Mouse (Mus musculus) intestine, postnatal 0 days (tissue): ENCODE results near the gene Cdc42se2. TPM values are rescaled to one million over a fixed set of nuclear protein-coding genes. Genes with fewer than 3 reads are reported as not detected.

ENCODE experiments used
- ATAC-seq: fragments of 200-750 bp; cut with Nextera tagmentation; 2 replicates; pipeline ENCODE4 v1.8.0; 2017; ENCODE audit warnings: mild to moderate bottlenecking, moderate TSS enrichment, moderate library complexity
- H3K27ac ChIP-seq: fragments of 300-500 bp; sonication (generic); 2 replicates; pipeline ENCODE4 v1.5.1; 2014; ENCODE audit warnings: mild to moderate bottlenecking, low read depth, low read length, moderate library complexity
- H3K27me3 ChIP-seq: fragments of 300-500 bp; sonication (generic); replicated peaks from 2 replicates; pipeline ENCODE4 v1.6.1; 2014; ENCODE audit warnings: low read length, mixed read lengths; ENCODE audit not compliant: control insufficient read depth, insufficient read depth
- H3K36me3 ChIP-seq: fragments of 300-500 bp; sonication (generic); 2 replicates; pipeline ENCODE4 v1.6.1; 2014; ENCODE audit warnings: mild to moderate bottlenecking, moderate library complexity; ENCODE audit not compliant: control insufficient read depth, insufficient read depth
- H3K4me1 ChIP-seq: fragments of 300-500 bp; sonication (generic); replicated peaks from 2 replicates; pipeline ENCODE4 v1.6.1; 2014; ENCODE audit warnings: antibody characterized with exemption, low read length, mixed read lengths; ENCODE audit not compliant: control insufficient read depth, insufficient read depth
- H3K4me2 ChIP-seq: fragments of 300-500 bp; sonication (generic); replicated peaks from 2 replicates; pipeline ENCODE4 v1.6.1; 2014; ENCODE audit warnings: low read depth, mild to moderate bottlenecking, moderate library complexity
- H3K4me3 ChIP-seq: fragments of 300-500 bp; sonication (generic); 2 replicates; pipeline ENCODE4 v1.5.1; 2014; ENCODE audit warnings: low read depth, low read length
- H3K9ac ChIP-seq: fragments of 300-500 bp; sonication (generic); 2 replicates; pipeline ENCODE4 v1.6.1; 2014; ENCODE audit warnings: mild to moderate bottlenecking, low read depth, low read length
- H3K9me3 ChIP-seq: fragments of 300-500 bp; sonication (generic); 2 replicates; pipeline ENCODE4 v1.6.1; 2016; ENCODE audit warnings: mixed run types; ENCODE audit not compliant: control insufficient read depth
- CTCF ChIP-seq: sonication (generic); IDR thresholded peaks from 2 replicates; pipeline ENCODE4 v1.5.1; 2016; ENCODE audit warnings: low read depth, mild to moderate bottlenecking, control low read depth, antibody characterized with exemption, moderate library complexity
- WGBS: fragments of 180-500 bp; shearing (Covaris S2); extraction: QIAGEN DNeasy Blood & Tissue Kit; methylation state at CpG from one replicate; pipeline ENCODE4 v1.1.7; 2014; 5-methylcytosine and 5-hydroxymethylcytosine counted together
- polyA plus RNA-seq: library from polyadenylated mRNA; unstranded; fragments of >200 nt; fragmentation: Nextera tagmentation; extraction: Ambion mirVana; gene quantifications from 2 replicates; pipeline ENCODE4 v1.2.1, GENCODE M21; 2015

Cdc42se2 gene
- polyA plus RNA-seq, 1 experiment from 2014 or later, result 58.8 TPM

- no peaks in the 10 kb centered on the region for H3K4me1 ChIP-seq
- TF ChIP-seq CTCF, result peak; percentile 84
- peak; percentile 20; the same call in 1 of the 2 replicates for ATAC-seq
- H3K27ac ChIP-seq, result no peak overlapping the region
- H3K27me3 ChIP-seq, result no peaks in the 10 kb centered on the region
- no peak overlapping the region for H3K4me3 ChIP-seq
- H3K4me2 ChIP-seq, result no peak overlapping the region
- WGBS, result 40% methylated on average over 4 of the region's 4 CpGs
- no peak overlapping the region for H3K9ac ChIP-seq
- no peaks in the 10 kb centered on the region for H3K9me3 ChIP-seq
- no peaks in the 10 kb centered on the region for H3K36me3 ChIP-seq
These were observed 84.2 kb downstream of the Cdc42se2 start for GRCm38 (mm10) chr11:54703306-54703705.

- Histone ChIP-seq H3K4me2 (no peak overlapping the region), H3K4me1 (no peaks in the 10 kb centered on the region), H3K9me3 (no peaks in the 10 kb centered on the region), H3K9ac (no peak overlapping the region), H3K27me3 (no peaks in the 10 kb centered on the region), H3K27ac (no peak overlapping the region), H3K36me3 (peaks cover 8% of the 10 kb centered on the region), H3K4me3 (no peak overlapping the region)
- no peak for TF ChIP-seq CTCF
- 81% methylated on average over 8 of the region's 8 CpGs for WGBS
- ATAC-seq, result no peak
These were observed 85.6 kb downstream of the Cdc42se2 start for GRCm38 (mm10) chr11:54701848-54702247.

- Histone ChIP-seq H3K36me3 (peaks cover 22% of the 10 kb centered on the region), H3K4me2 (no peak overlapping the region), H3K27me3 (no peaks in the 10 kb centered on the region), H3K9me3 (no peaks in the 10 kb centered on the region), H3K27ac (no peak overlapping the region), H3K4me3 (no peak overlapping the region), H3K4me1 (no peaks in the 10 kb centered on the region), H3K9ac (no peak overlapping the region)
- no peak for ATAC-seq
- TF ChIP-seq CTCF, result no peak
- WGBS, result 69% methylated on average over 3 of the region's 3 CpGs
These were observed 87.5 kb downstream of the Cdc42se2 start for GRCm38 (mm10) chr11:54699972-54700371.

GRCm38 (mm10) chr11:54698636-54699035 is 88.8 kb downstream of the Cdc42se2 start:
- peaks cover 33% of the 10 kb centered on the region for H3K36me3 ChIP-seq
- no peak for ATAC-seq
- WGBS, result 89% methylated on average over 7 of the region's 7 CpGs

GRCm38 (mm10) chr11:54697611-54698010 is 89.9 kb downstream of the Cdc42se2 start:
- TF ChIP-seq CTCF, result no peak

More at GRCm38 (mm10) chr11:54698636-54699035, 88.8 kb downstream of the Cdc42se2 start:
- no peak overlapping the region for H3K9ac ChIP-seq
- H3K27me3 ChIP-seq, result no peaks in the 10 kb centered on the region
- H3K9me3 ChIP-seq, result no peaks in the 10 kb centered on the region
- H3K27ac ChIP-seq, result no peak overlapping the region
- no peak overlapping the region for H3K4me3 ChIP-seq
- H3K4me1 ChIP-seq, result no peaks in the 10 kb centered on the region
- H3K4me2 ChIP-seq, result no peak overlapping the region
- no peak for TF ChIP-seq CTCF

DNA sequence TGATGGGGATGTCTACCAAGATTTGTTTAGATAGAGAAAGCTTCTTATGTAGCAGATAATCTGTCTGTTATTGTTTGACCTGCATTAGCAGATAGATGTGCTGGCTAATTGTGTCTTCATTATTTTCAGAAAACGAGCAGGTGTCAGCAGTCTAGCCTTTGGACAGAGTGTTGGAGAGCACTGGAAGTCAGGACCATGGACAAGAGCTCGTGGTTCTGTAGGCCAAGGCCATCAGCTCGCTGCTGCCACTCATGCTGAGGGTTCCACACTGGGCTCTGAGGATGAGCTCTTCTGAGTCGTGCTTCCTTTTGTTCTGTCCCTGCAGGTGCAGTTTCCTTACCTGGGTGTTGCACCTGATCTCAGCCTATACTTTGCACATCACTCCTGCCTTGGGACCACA is 91.5 kb downstream of the Cdc42se2 start:
- no peak overlapping the region for H3K4me3 ChIP-seq
- no peak overlapping the region for H3K9ac ChIP-seq
- no peak overlapping the region for H3K4me2 ChIP-seq
- WGBS, result 56% methylated on average over 4 of the region's 4 CpGs
- no peak for ATAC-seq
- peaks cover 47% of the 10 kb centered on the region for H3K36me3 ChIP-seq
- no peak for TF ChIP-seq CTCF
- H3K27me3 ChIP-seq, result no peaks in the 10 kb centered on the region
- H3K27ac ChIP-seq, result no peak overlapping the region
- no peaks in the 10 kb centered on the region for H3K4me1 ChIP-seq
- no peaks in the 10 kb centered on the region for H3K9me3 ChIP-seq

More at GRCm38 (mm10) chr11:54697611-54698010, 89.9 kb downstream of the Cdc42se2 start:
- no peak for ATAC-seq
- no peaks in the 10 kb centered on the region for H3K27me3 ChIP-seq
- peaks cover 41% of the 10 kb centered on the region for H3K36me3 ChIP-seq
- no peaks in the 10 kb centered on the region for H3K4me1 ChIP-seq
- WGBS, result 91% methylated on average over 5 of the region's 5 CpGs
- H3K4me3 ChIP-seq, result no peak overlapping the region
- H3K4me2 ChIP-seq, result no peak overlapping the region
- H3K9me3 ChIP-seq, result no peaks in the 10 kb centered on the region
- no peak overlapping the region for H3K9ac ChIP-seq
- no peak overlapping the region for H3K27ac ChIP-seq

DNA sequence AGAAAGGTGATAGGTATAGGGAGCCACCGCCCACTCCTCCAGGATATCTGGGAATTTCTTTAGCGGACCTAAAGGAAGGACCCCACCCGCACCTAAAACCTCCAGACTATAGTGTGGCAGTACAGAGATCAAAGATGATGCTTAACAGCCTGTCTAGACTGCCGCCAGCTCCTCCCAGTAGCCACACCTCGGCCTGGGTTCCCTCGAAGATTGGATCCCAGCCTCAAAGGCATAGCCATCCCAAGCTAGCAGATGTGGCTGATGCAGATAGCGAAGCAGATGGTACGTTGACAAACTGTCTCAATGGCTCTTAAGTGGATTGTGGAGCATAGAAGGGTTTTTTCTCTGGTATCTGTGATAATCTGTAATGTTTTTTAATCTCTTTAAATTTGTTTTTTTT is 93.2 kb downstream of the Cdc42se2 start:
- H3K36me3 ChIP-seq, result peaks cover 53% of the 10 kb centered on the region
- no peak for TF ChIP-seq CTCF
- no peak overlapping the region for H3K4me2 ChIP-seq
- H3K4me3 ChIP-seq, result no peak overlapping the region
- no peak overlapping the region for H3K9ac ChIP-seq
- no peaks in the 10 kb centered on the region for H3K4me1 ChIP-seq
- no peak for ATAC-seq
- no peaks in the 10 kb centered on the region for H3K9me3 ChIP-seq
- 75% methylated on average over 8 of the region's 8 CpGs for WGBS
- no peak overlapping the region for H3K27ac ChIP-seq
- H3K27me3 ChIP-seq, result no peaks in the 10 kb centered on the region
